Mouse (Mus musculus): ENCODE data around the gene Tmsb4x. TPM values are rescaled to one million over a fixed set of nuclear protein-coding genes. Genes with fewer than 3 reads are reported as not detected.

The Tmsb4x gene
- 7,284 and 7,440 TPM in 2 replicates for total RNA-seq (2023)

DNA sequence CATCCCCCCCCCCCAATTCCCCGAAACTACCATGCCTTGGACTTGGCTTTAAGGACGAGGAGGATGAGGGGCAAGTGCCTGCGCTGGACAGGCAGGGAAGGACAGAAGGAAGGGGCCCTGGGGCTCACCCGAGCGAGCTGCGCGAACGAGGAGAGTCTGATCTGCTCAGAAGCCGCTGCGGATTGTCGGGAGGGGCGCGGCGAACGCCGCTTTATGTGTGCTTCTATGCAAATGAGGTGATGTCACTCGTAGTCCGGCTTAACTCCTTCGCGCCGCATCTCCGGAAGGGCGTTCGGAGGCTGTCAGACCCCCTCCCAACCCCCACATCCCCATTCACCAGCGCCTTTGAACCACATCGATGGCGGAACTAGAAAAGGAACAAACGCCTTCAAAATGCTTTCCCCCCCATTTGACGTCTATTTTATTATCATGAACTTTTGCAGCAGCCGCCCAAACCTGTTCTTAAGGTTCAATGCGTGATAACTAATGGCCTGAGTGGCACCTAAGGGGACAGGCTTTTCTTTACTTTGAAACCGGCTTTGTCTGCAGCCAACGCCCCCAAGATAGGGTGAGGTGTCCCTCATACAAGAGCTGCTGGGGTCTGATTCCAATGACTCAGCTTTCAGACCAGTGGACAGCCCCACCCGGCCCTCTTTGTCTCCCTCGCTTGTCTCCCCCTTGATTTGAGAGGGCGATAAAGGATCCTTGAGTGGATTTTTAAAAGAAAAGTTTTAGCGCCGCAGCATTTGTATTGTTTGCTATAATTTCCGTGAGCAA is at the start of gene Tmsb4x:
Gene Tmsb4x (minus strand): TSS at position 338 of the 777 bp plus-strand sequence.

Other genes with a start within 250 kb of the Tmsb4x start
- 30.7 and 34.1 TPM in 2 replicates for gene Tlr8, start 55.0 kb upstream of the Tmsb4x start, total RNA-seq (2023)
- 17.4 and 23.2 TPM in 2 replicates for gene Tlr7, start 121.2 kb upstream of the Tmsb4x start, total RNA-seq (2023)
- 8.8 and 9.1 TPM in 2 replicates for gene Prps2, start 173.4 kb upstream of the Tmsb4x start, total RNA-seq (2023)